Mouse (Mus musculus) intestine, postnatal 0 days (tissue): ENCODE results near the gene Aar2. TPM values are rescaled to one million over a fixed set of nuclear protein-coding genes. Genes with fewer than 3 reads are reported as not detected.

Source experiments
- ATAC-seq: fragments of 200-750 bp; cut with Nextera tagmentation; 2 replicates; pipeline ENCODE4 v1.8.0; 2017; ENCODE audit warnings: mild to moderate bottlenecking, moderate TSS enrichment, moderate library complexity
- H3K27ac ChIP-seq: fragments of 300-500 bp; sonication (generic); 2 replicates; pipeline ENCODE4 v1.5.1; 2014; ENCODE audit warnings: mild to moderate bottlenecking, low read depth, low read length, moderate library complexity
- H3K27me3 ChIP-seq: fragments of 300-500 bp; sonication (generic); replicated peaks from 2 replicates; pipeline ENCODE4 v1.6.1; 2014; ENCODE audit warnings: low read length, mixed read lengths; ENCODE audit not compliant: control insufficient read depth, insufficient read depth
- H3K36me3 ChIP-seq: fragments of 300-500 bp; sonication (generic); 2 replicates; pipeline ENCODE4 v1.6.1; 2014; ENCODE audit warnings: mild to moderate bottlenecking, moderate library complexity; ENCODE audit not compliant: control insufficient read depth, insufficient read depth
- H3K4me1 ChIP-seq: fragments of 300-500 bp; sonication (generic); replicated peaks from 2 replicates; pipeline ENCODE4 v1.6.1; 2014; ENCODE audit warnings: antibody characterized with exemption, low read length, mixed read lengths; ENCODE audit not compliant: control insufficient read depth, insufficient read depth
- H3K4me2 ChIP-seq: fragments of 300-500 bp; sonication (generic); replicated peaks from 2 replicates; pipeline ENCODE4 v1.6.1; 2014; ENCODE audit warnings: low read depth, mild to moderate bottlenecking, moderate library complexity
- H3K4me3 ChIP-seq: fragments of 300-500 bp; sonication (generic); 2 replicates; pipeline ENCODE4 v1.5.1; 2014; ENCODE audit warnings: low read depth, low read length
- H3K9ac ChIP-seq: fragments of 300-500 bp; sonication (generic); 2 replicates; pipeline ENCODE4 v1.6.1; 2014; ENCODE audit warnings: mild to moderate bottlenecking, low read depth, low read length
- H3K9me3 ChIP-seq: fragments of 300-500 bp; sonication (generic); 2 replicates; pipeline ENCODE4 v1.6.1; 2016; ENCODE audit warnings: mixed run types; ENCODE audit not compliant: control insufficient read depth
- CTCF ChIP-seq: sonication (generic); IDR thresholded peaks from 2 replicates; pipeline ENCODE4 v1.5.1; 2016; ENCODE audit warnings: low read depth, mild to moderate bottlenecking, control low read depth, antibody characterized with exemption, moderate library complexity
- WGBS: fragments of 180-500 bp; shearing (Covaris S2); extraction: QIAGEN DNeasy Blood & Tissue Kit; methylation state at CpG from one replicate; pipeline ENCODE4 v1.1.7; 2014; 5-methylcytosine and 5-hydroxymethylcytosine counted together
- polyA plus RNA-seq: library from polyadenylated mRNA; unstranded; fragments of >200 nt; fragmentation: Nextera tagmentation; extraction: Ambion mirVana; gene quantifications from 2 replicates; pipeline ENCODE4 v1.2.1, GENCODE M21; 2015

The Aar2 gene
- 25.4 and 30.1 TPM in 2 replicates for polyA plus RNA-seq

DNA sequence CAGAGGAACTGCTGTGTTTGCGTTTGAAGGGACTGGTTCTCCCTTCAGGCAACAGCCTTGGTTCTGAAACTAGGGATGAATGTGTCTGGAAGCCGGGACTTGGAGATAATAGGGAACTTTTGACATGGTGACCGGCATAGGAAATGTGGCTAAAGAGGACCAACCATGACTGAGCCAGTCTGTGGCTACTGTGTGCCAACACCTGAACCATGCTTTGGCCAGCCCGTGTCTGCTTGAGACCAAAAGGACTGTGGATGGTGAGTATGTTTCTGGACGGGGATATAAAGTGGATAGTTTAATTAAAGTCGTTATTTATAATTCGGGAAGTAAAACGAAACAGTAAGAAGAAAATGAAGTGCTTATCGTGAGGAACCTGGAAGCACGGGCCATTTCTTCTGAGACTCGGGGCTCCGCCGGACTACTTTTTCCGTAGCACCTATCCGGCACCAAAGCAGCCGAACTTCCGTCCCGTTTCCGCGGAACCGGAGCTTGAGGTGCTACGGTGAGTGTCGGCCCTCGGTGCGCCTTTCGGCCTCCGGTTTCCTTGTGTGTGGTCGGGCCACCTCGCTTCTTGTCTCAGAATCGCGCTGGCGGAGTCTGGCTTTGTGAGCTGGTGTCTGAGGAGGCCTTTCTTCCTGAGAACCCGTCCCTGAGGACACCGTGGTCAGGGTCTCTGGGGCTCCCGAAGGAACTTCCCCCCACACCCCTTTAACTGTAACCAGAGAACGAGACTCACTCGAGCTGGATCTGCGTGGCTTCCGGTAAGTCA lies at the start of gene Aar2:
TSS of gene Aar2 (plus strand) at position 462 of the 769 bp plus-strand sequence.
- no peaks in the 10 kb centered on the region for H3K27me3 ChIP-seq
- peaks cover 12% of the 10 kb centered on the region for H3K36me3 ChIP-seq
- H3K27ac ChIP-seq, result peak within 1 kb of the TSS; percentile 65
- peak; percentile 81 for ATAC-seq
- peak within 1 kb of the TSS; percentile 76 for H3K4me3 ChIP-seq
- no peak for TF ChIP-seq CTCF
- no peaks in the 10 kb centered on the region for H3K9me3 ChIP-seq
- peak within 1 kb of the TSS; percentile 80 for H3K9ac ChIP-seq
- H3K4me2 ChIP-seq, result peak within 1 kb of the TSS; percentile 68
- H3K4me1 ChIP-seq, result 0 out of 2 replicates have a peak, but pooled peaks cover 6% of the 10 kb centered on the region
- 5% methylated on average over 39 of the region's 39 CpGs for WGBS

DNA sequence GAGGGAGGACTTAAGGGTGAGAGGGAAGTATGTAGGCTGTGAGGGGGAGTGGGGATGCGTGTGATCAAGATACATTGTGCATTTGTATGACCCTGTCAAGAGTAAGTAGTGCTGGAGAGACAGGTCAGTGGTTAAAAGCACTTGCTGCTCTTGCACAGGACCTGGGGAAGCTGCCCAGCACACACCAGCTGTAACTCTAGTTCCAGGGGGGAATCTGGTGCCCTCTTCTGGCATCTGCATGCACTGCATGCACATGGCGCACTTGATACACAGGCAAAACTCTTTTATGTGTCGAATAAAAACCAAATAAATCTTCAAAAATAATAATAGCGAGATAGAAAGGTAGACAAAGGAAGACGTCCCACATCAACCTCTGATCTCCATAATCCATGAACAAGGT lies 49.5 kb upstream of the Aar2 start:
- no peak overlapping the region for H3K4me2 ChIP-seq
- no peak overlapping the region for H3K4me3 ChIP-seq
- TF ChIP-seq CTCF, result peak; percentile 88
- peaks cover 27% of the 10 kb centered on the region; the same call in 1 of the 2 replicates for H3K36me3 ChIP-seq
- no peak for ATAC-seq
- H3K9me3 ChIP-seq, result no peaks in the 10 kb centered on the region
- no peaks in the 10 kb centered on the region for H3K27me3 ChIP-seq
- 58% methylated on average over 5 of the region's 5 CpGs for WGBS
- H3K27ac ChIP-seq, result no peak overlapping the region
- no peak overlapping the region for H3K9ac ChIP-seq
- H3K4me1 ChIP-seq, result no peaks in the 10 kb centered on the region

DNA sequence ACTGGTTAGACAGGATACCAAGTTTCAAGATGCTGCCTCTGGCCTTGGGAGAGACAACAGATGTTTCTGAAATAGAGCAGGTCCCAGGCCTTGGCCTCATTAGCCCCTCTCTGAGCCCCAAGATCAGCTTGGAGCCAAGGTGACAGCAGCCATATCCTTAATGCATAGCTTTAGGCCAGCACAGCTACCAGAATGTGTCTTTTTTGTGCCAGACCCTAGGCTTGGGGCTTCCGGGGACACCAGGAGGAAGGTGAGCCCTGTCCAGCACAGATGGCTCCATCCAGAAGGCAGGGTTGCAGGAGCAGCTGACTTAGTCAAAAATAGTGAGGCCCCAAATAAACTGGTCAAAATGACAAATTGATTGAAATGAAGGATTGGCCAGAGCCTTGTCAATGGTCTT lies 46.4 kb upstream of the Aar2 start:
- Histone ChIP-seq H3K9ac (no peak overlapping the region), H3K27ac (no peak overlapping the region), H3K4me3 (no peak overlapping the region), H3K4me1 (no peaks in the 10 kb centered on the region), H3K36me3 (peaks cover 31% of the 10 kb centered on the region; the same call in 1 of the 2 replicates), H3K9me3 (no peaks in the 10 kb centered on the region), H3K27me3 (no peaks in the 10 kb centered on the region), H3K4me2 (no peak overlapping the region)
- 91% methylated on average over 1 of the region's 1 CpGs for WGBS
- no peak for TF ChIP-seq CTCF
- ATAC-seq, result no peak

DNA sequence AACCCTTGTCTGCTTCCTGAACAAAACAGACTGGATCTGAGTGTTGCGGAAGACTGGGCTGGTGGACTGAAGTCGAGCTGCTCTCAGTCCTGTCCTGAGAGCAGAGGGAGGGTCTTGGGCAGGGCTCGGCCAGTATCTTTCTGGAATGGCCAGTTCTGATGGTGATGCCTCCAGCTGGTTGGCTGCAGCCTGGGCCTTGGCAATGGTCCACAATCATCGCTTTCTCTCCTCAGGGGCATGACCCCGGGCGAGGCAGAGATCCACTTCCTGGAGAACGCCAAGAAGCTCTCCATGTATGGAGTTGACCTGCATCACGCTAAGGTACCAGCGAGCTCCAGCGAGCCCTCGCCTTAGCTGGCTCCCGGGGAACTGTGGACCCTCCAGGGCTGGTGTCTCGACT lies 41.9 kb upstream of the Aar2 start:
- no peak for TF ChIP-seq CTCF
- no peak overlapping the region for H3K4me2 ChIP-seq
- no peak overlapping the region for H3K9ac ChIP-seq
- no peak for ATAC-seq
- H3K9me3 ChIP-seq, result no peaks in the 10 kb centered on the region
- WGBS, result 77% methylated on average over 13 of the region's 13 CpGs
- H3K36me3 ChIP-seq, result peaks cover 40% of the 10 kb centered on the region; the same call in 1 of the 2 replicates
- no peak overlapping the region for H3K27ac ChIP-seq
- H3K4me1 ChIP-seq, result no peaks in the 10 kb centered on the region
- H3K27me3 ChIP-seq, result no peaks in the 10 kb centered on the region
- no peak overlapping the region for H3K4me3 ChIP-seq

DNA sequence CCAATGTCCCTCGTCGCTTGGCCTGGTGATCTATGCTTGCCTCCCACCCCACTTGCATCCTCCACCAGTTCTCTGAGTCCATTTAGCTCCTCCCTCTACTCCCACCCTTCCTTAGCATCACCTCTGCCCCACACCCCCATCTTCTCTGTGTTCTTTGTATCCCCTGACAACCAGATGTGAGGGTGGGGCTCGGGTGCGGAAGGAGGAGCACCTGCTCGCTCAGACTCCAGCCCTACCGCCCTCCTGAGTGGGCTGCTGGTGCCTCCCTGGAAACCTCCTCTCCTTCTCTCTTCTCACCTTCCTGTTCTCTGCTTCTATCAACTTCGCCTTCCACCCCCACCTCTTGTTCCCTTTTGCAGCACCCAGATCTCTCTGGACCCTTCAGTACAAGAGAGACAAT lies 35.4 kb upstream of the Aar2 start:
- Histone ChIP-seq H3K4me3 (no peak overlapping the region), H3K4me1 (no peaks in the 10 kb centered on the region), H3K9me3 (no peaks in the 10 kb centered on the region), H3K4me2 (no peak overlapping the region), H3K27ac (no peak overlapping the region), H3K36me3 (peaks cover 37% of the 10 kb centered on the region; the same call in 1 of the 2 replicates), H3K9ac (no peak overlapping the region), H3K27me3 (no peaks in the 10 kb centered on the region)
- 81% methylated on average over 7 of the region's 7 CpGs for WGBS
- no peak for ATAC-seq
- TF ChIP-seq CTCF, result no peak

DNA sequence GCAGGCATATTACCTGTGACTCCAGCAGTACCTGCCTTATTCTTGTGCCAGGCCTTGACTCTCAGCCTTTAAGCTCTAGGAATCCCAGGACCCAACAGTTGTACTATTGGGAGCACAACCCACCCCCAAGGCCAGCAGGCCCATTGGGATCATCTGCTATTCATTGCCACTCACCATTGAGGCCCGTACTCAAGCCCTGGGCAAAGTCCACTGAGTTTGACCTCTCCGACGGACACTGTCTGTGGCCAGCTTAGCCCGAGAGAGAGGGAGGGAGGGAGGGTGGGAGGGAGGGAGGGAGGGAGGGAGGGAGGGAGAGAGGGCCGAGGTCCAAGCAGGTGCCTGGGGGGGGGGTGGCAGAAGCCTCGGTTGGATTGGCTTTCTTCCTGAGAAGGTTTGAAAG lies 34.8 kb upstream of the Aar2 start:
- no peak for TF ChIP-seq CTCF
- Histone ChIP-seq H3K4me2 (no peak overlapping the region), H3K9ac (no peak overlapping the region), H3K27ac (no peak overlapping the region), H3K27me3 (no peaks in the 10 kb centered on the region), H3K9me3 (no peaks in the 10 kb centered on the region), H3K4me1 (no peaks in the 10 kb centered on the region), H3K36me3 (peaks cover 36% of the 10 kb centered on the region; the same call in 1 of the 2 replicates), H3K4me3 (no peak overlapping the region)
- WGBS, result 45% methylated on average over 5 of the region's 6 CpGs
- ATAC-seq, result no peak
